Mouse (Mus musculus): Measurements from ENCODE around the gene Lpin1. TPM values are rescaled to one million over a fixed set of nuclear protein-coding genes. Genes with fewer than 3 reads are reported as not detected.

The Lpin1 gene
- polyA plus RNA-seq, 1 experiment from 2014 or later = 4.6 TPM

DNA sequence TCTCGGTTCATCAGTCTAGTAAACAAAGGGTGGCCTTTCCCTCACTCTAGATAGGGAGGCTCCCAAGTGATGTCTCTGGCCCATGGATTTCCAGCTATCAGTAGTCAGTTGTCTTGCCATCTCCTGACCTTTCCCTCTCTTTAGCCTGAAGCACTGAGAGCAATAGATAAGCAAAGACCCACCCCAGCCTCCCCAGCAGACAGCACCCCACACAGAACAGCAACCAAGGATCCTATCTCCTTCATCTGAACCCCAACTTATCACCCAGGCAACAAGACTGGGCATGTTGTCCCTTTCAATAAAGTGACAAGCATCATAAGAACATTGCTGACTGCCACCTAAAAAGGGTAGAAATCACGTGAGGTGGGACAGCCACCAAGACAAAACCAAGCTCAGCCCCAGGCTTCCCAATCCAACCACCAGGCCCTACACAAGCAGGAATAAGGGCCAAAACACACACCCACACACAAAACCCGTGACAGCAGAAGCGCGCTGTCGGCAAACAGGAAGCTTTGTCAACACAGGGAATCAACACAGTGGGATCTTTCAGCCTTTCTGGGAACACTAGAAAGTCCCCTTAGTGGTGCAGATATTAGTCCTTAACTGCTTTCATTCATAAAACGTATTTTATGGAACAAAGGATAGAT lies 22.2 kb downstream of the Lpin1 start:
- Histone ChIP-seq H3K9ac (peak overlapping the region; percentile 71; the same call in 1 of the 2 replicates), H3K4me1 (ENCODE audit: insufficient read depth) (peaks cover 15% of the 10 kb centered on the region), H3K27me3 (ENCODE audit: insufficient read depth, low read length) (no peaks in the 10 kb centered on the region), H3K36me3 (ENCODE audit: insufficient read depth) (no peaks in the 10 kb centered on the region), H3K4me2 (peak overlapping the region; percentile 92), H3K27ac (ENCODE audit: low read depth) (no peak overlapping the region), H3K4me3 (ENCODE audit: low read depth, low read length) (peak overlapping the region; percentile 64), H3K9me3 (ENCODE audit: low read depth, low read length) (no peaks in the 10 kb centered on the region)
- WGBS = 19% methylated on average over 7 of the region's 7 CpGs
- no peak for ATAC-seq (ENCODE audit: insufficient read depth)
- peak; percentile 19 for DNase-seq
- TF ChIP-seq CTCF (IDR thresholded peaks at IDR 0.05; ENCODE audit: low read depth) = no peak

DNA sequence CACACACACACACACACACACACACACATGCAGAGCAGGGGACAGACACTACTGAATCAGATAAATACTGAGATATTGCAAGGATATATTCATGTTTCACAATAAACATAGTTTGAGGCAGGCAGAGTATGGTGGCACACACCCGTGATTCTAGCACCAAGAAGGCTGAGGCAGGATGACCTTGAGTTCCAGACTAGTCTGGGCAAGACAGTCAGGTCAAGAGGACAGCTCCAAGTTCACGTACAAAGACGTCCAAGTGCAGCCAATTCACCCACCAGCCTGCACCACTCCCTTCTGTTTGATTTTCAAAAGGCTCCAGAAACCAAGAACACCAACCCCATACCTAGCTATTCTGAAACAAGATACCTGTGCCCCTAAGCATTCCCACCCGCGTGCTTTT lies 23.0 kb downstream of the Lpin1 start:
- WGBS = 69% methylated on average over 5 of the region's 5 CpGs
- Histone ChIP-seq H3K27ac (ENCODE audit: low read depth) (no peak overlapping the region), H3K9ac (no peak overlapping the region), H3K36me3 (ENCODE audit: insufficient read depth) (no peaks in the 10 kb centered on the region), H3K27me3 (ENCODE audit: insufficient read depth, low read length) (no peaks in the 10 kb centered on the region), H3K4me3 (ENCODE audit: low read depth, low read length) (no peak overlapping the region), H3K9me3 (ENCODE audit: low read depth, low read length) (no peaks in the 10 kb centered on the region), H3K4me2 (no peak overlapping the region), H3K4me1 (ENCODE audit: insufficient read depth) (peaks cover 15% of the 10 kb centered on the region)
- no peak for ATAC-seq (ENCODE audit: insufficient read depth)
- no peak for TF ChIP-seq CTCF (IDR thresholded peaks at IDR 0.05; ENCODE audit: low read depth)
- DNase-seq = no peak

DNA sequence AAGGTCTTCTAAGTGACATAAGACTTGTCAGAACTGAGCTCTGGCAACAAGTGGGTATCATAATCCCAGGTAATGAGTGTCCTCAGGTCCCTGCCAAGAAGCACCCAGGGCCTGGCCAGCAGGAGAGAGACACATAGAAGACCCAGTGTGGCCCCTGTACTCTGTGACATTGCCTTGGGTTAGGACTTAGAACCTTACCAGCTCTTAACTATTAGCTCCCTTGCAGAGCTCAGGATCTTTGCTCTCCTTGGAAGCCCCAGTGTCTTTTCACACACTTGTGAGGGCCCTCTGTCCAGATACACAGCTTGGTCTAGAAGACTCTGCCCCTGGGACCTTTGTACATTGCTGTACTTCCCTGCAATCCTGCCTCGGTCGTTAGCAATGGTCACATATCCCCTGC lies 23.7 kb downstream of the Lpin1 start:
- H3K4me2 ChIP-seq = no peak overlapping the region
- DNase-seq (no peak), ATAC-seq (ENCODE audit: insufficient read depth) (no peak)
- TF ChIP-seq CTCF (IDR thresholded peaks at IDR 0.05; ENCODE audit: low read depth) = no peak
- H3K27ac ChIP-seq (ENCODE audit: low read depth) = no peak overlapping the region
- H3K9me3 ChIP-seq (ENCODE audit: low read depth, low read length) = no peaks in the 10 kb centered on the region
- no peaks in the 10 kb centered on the region for H3K27me3 ChIP-seq (ENCODE audit: insufficient read depth, low read length)
- H3K36me3 ChIP-seq (ENCODE audit: insufficient read depth) = no peaks in the 10 kb centered on the region
- H3K4me1 ChIP-seq (ENCODE audit: insufficient read depth) = peaks cover 14% of the 10 kb centered on the region
- 82% methylated on average over 2 of the region's 2 CpGs for WGBS
- H3K9ac ChIP-seq = no peak overlapping the region
- no peak overlapping the region for H3K4me3 ChIP-seq (ENCODE audit: low read depth, low read length)

DNA sequence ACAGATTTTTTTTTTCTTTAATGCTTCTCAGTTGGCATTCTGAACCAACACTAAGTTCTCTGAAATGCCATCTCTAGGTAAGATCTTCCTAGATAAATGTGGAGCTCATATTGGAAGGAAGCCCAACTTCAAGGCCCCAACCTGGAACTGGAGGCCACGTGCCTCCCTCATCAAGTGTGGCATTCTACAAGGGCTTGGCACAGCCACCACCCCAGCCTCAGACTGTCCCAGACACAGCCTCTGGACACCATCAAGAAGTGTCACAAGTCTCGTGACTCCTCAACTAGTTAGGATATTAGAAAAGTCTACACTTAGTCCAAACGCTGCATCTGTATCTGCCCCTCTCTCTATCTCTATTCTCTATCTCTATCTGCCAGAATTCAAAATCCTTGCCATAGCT lies 25.8 kb downstream of the Lpin1 start:
- no peak overlapping the region for H3K4me2 ChIP-seq
- 58% methylated on average over 3 of the region's 3 CpGs for WGBS
- no peaks in the 10 kb centered on the region for H3K27me3 ChIP-seq (ENCODE audit: insufficient read depth, low read length)
- DNase-seq (no peak), ATAC-seq (ENCODE audit: insufficient read depth) (no peak)
- no peak overlapping the region for H3K9ac ChIP-seq
- H3K4me3 ChIP-seq (ENCODE audit: low read depth, low read length) = no peak overlapping the region
- H3K9me3 ChIP-seq (ENCODE audit: low read depth, low read length) = no peaks in the 10 kb centered on the region
- peaks cover 4% of the 10 kb centered on the region; the same call in 1 of the 2 replicates for H3K4me1 ChIP-seq (ENCODE audit: insufficient read depth)
- H3K27ac ChIP-seq (ENCODE audit: low read depth) = no peak overlapping the region
- no peak for TF ChIP-seq CTCF (IDR thresholded peaks at IDR 0.05; ENCODE audit: low read depth)
- H3K36me3 ChIP-seq (ENCODE audit: insufficient read depth) = no peaks in the 10 kb centered on the region

DNA sequence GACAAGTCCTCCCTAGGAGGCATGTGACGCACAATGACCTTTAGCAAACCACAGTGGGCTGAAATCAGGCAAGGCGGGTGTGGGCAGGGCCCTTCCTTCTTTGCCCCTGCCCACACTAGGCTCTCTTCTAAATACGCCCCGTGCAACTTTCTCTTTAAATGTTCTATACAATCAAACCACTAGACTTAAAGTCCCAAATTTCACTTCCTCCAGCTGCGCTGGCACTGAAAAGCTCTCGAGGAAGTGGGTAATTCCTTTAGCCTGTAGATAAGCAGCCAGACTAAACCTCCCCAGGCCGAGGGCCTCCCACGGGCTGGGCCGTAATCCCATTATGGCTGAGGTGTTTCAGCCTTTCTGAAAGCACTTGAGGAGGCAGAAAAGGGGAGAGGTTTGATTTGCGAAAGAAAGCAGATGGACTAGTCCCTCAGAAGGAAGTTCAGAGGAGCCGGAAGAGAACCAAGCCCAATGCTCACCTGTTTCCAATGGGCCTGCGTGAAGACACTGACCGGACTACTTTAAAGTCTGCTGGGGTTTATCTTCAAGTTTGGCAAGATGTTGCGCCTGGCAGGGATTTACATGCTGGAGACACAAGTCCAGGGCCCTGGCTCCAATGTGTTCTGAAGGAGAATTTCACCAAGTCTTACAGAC lies 26.6 kb downstream of the Lpin1 start:
- 35% methylated on average over 14 of the region's 14 CpGs for WGBS
- Histone ChIP-seq H3K9ac (no peak overlapping the region), H3K4me1 (ENCODE audit: insufficient read depth) (peaks cover 4% of the 10 kb centered on the region; the same call in 1 of the 2 replicates), H3K36me3 (ENCODE audit: insufficient read depth) (no peaks in the 10 kb centered on the region), H3K4me3 (ENCODE audit: low read depth, low read length) (no peak overlapping the region), H3K4me2 (no peak overlapping the region), H3K9me3 (ENCODE audit: low read depth, low read length) (no peaks in the 10 kb centered on the region), H3K27ac (ENCODE audit: low read depth) (no peak overlapping the region), H3K27me3 (ENCODE audit: insufficient read depth, low read length) (no peaks in the 10 kb centered on the region)
- TF ChIP-seq CTCF (IDR thresholded peaks at IDR 0.05; ENCODE audit: low read depth) = no peak
- ATAC-seq (ENCODE audit: insufficient read depth) (no peak), DNase-seq (peak; percentile 47)

DNA sequence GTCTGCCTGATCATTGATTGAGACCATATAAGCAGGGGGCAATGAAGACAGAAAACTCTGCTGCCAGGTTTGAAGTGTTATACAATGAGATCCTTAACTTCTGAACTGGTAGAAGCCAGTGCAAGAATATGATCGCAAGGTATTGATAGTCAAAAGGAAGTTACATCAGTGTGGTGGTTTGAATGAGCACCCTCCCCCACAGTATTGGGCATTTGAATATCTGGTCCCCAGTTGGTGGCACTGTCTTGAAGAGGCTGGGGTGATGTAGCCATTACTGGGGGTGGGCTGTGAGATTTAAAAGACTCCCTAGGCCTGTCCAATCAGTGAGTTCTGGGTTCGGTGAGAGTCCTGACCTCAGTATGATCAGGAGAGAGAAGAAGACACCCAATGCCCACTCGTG lies 27.5 kb downstream of the Lpin1 start:
- no peak for ATAC-seq (ENCODE audit: insufficient read depth)

DNA sequence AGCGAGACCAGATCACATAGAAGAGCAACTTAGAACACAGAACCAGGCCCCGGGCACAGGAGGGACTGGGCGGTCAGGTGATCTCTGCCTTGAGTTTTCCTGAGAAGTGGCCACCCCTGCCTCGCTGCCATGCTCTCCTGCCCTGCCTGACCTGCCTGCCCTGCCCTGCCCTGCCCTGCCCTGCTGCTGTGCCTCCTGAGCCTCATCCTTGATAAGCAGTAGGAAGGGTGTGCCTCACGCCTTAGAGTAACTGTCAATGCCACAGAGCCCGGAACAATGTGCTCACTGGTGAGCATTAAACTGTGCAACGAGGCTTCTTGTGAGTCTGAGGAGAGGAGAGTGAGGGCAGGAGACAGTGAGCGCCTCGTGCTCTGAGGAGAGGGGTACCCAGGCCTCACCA lies 30.5 kb downstream of the Lpin1 start:
- H3K36me3 ChIP-seq (ENCODE audit: insufficient read depth) = no peaks in the 10 kb centered on the region
- WGBS = 77% methylated on average over 9 of the region's 9 CpGs
- DNase-seq (no peak), ATAC-seq (ENCODE audit: insufficient read depth) (no peak; the same call in 1 of the 2 replicates)
- H3K9me3 ChIP-seq (ENCODE audit: low read depth, low read length) = no peaks in the 10 kb centered on the region
- H3K27me3 ChIP-seq (ENCODE audit: insufficient read depth, low read length) = no peaks in the 10 kb centered on the region
- no peak for TF ChIP-seq CTCF (IDR thresholded peaks at IDR 0.05; ENCODE audit: low read depth)
- no peak overlapping the region for H3K4me3 ChIP-seq (ENCODE audit: low read depth, low read length)
- H3K9ac ChIP-seq = no peak overlapping the region
- H3K4me1 ChIP-seq (ENCODE audit: insufficient read depth) = 0 out of 2 replicates have a peak, but pooled peaks cover 5% of the 10 kb centered on the region
- no peak overlapping the region for H3K27ac ChIP-seq (ENCODE audit: low read depth)
- no peak overlapping the region for H3K4me2 ChIP-seq

More for the DNA sequence above, 27.5 kb downstream of the Lpin1 start:
- Histone ChIP-seq H3K9ac (no peak overlapping the region), H3K27me3 (ENCODE audit: insufficient read depth, low read length) (no peaks in the 10 kb centered on the region), H3K36me3 (ENCODE audit: insufficient read depth) (no peaks in the 10 kb centered on the region), H3K27ac (ENCODE audit: low read depth) (no peak overlapping the region), H3K4me2 (no peak overlapping the region), H3K4me3 (ENCODE audit: low read depth, low read length) (no peak overlapping the region), H3K9me3 (ENCODE audit: low read depth, low read length) (no peaks in the 10 kb centered on the region), H3K4me1 (ENCODE audit: insufficient read depth) (peaks cover 3% of the 10 kb centered on the region; the same call in 1 of the 2 replicates)
- TF ChIP-seq CTCF (IDR thresholded peaks at IDR 0.05; ENCODE audit: low read depth) = no peak
- no peak for DNase-seq
- 86% methylated on average over 3 of the region's 3 CpGs for WGBS
